Mouse (Mus musculus) erythroblast, embryonic 14.5 days (primary cell): Measurements from ENCODE around the gene Tmco5. TPM values are rescaled to one million over a fixed set of nuclear protein-coding genes. Genes with fewer than 3 reads are reported as not detected.

Source experiments
- H3K27me3 ChIP-seq: 2 replicates; pipeline ENCODE4 v1.6.1; 2012; ENCODE audit warnings: inconsistent platforms; ENCODE audit not compliant: control insufficient read depth
- H3K36me3 ChIP-seq: 2 replicates; pipeline ENCODE4 v1.6.1; 2012; ENCODE audit warnings: mild to moderate bottlenecking, inconsistent platforms; ENCODE audit not compliant: control insufficient read depth
- H3K4me1 ChIP-seq: 2 replicates; pipeline ENCODE4 v1.6.1; 2012; ENCODE audit warnings: inconsistent platforms; ENCODE audit not compliant: control insufficient read depth
- H3K4me3 ChIP-seq: replicated peaks from 2 replicates; pipeline ENCODE3; 2012; ENCODE audit warnings: moderate library complexity, mild to moderate bottlenecking, inconsistent platforms
- H3K9me3 ChIP-seq: 2 replicates; pipeline ENCODE4 v1.6.1; 2012; ENCODE audit warnings: low read length, inconsistent platforms, mixed read lengths; ENCODE audit not compliant: control insufficient read depth
- GATA1 ChIP-seq: IDR thresholded peaks from 2 replicates; pipeline ENCODE4 v1.6.1; 2012; ENCODE audit warnings: low read length, inconsistent platforms, mixed read lengths
- TAL1 ChIP-seq: IDR thresholded peaks from 3 replicates; pipeline ENCODE4 v1.6.1; 2012; ENCODE audit warnings: low read length, inconsistent platforms, mixed read lengths
- polyA plus RNA-seq: library from polyadenylated mRNA; stranded (reverse); fragments of >175 nt; gene quantifications from 2 replicates; pipeline ENCODE4 v1.2.3, GENCODE M21; 2012

The Tmco5 gene
- polyA plus RNA-seq, 1 experiment = not detected

DNA sequence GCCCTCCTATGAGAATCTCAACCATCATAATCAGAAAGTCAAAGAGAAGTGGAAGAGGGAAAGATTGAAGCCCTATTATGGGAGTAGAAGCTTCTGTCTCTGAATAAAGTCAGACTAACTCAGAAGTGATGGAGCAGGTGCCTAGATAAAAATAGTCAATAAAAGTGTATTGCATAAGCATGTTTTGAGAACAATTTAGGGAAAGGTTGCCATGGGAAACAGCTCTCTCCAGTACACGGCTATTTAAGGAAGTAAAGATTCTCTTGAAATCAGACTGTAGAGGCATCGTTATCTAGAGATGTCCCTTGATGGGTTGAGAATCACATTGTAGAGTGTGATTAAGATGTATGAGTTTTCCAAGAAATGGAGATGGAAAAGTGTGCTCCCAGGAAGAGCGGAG is 1.2 kb downstream of the Tmco5 start:
- Histone ChIP-seq H3K4me1 (no peaks in the 10 kb centered on the region), H3K36me3 (no peaks in the 10 kb centered on the region), H3K4me3 (no peak overlapping the region), H3K9me3 (no peaks in the 10 kb centered on the region), H3K27me3 (no peaks in the 10 kb centered on the region)
- TF ChIP-seq GATA1 (no peak), TAL1 (no peak)

DNA sequence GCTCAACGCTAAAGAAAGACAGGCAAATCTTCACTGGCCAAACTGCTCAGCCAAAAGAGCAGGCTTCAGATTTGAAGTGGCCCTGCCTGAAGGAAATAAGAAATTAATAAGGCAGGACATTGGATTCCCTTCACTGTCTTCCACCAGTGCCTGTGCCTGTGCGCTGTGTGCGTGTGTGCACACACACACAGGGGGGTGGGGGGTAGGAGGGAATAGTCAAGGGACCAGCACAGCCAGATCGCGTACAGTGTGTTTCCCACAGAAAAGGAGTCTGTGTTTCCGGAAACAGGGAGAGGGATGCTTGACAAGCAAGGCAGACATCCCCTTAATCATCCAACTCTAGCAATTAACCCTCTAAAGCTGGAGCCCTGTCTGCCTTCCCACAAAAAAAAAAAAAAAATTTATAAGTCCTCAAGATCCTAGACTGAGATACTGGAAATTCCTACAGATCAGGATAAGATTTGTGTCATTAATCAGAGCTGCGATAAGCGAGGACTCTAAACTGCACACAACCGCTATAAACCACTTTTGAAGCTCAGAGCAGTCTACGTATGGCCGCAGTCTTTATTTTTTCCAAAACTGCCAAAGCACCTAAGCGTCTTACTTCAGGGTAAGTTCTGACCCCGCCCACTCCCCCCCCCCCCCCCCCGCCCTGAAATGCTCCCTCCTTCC is 15.0 kb downstream of the Tmco5 start:
- TF ChIP-seq GATA1 (no peak), TAL1 (no peak)
- H3K4me3 ChIP-seq = no peak overlapping the region
- H3K36me3 ChIP-seq = no peaks in the 10 kb centered on the region
- H3K27me3 ChIP-seq = no peaks in the 10 kb centered on the region
- no peaks in the 10 kb centered on the region for H3K9me3 ChIP-seq
- no peaks in the 10 kb centered on the region for H3K4me1 ChIP-seq

DNA sequence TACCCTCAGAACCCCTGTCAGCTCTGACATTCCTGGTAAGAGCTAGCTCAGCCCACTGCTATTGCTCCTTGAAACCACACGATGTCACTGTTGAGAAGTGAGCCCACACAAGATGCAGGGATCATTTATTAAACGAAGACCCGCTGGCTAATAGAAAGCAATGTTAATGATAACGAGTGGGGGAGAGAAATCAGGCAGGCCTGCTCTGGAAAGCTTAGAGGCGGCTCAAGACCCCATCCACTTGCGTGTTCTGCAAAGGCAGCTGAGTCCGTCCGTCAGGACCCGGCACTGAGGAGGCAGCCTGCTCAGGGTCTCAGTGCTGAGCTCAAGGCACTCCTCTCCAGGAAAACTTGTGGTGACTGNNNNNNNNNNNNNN is 15.5 kb downstream of the Tmco5 start:
- no peaks in the 10 kb centered on the region for H3K36me3 ChIP-seq
- no peaks in the 10 kb centered on the region for H3K27me3 ChIP-seq
- H3K9me3 ChIP-seq = no peaks in the 10 kb centered on the region
- no peak overlapping the region for H3K4me3 ChIP-seq
- TF ChIP-seq GATA1 (no peak), TAL1 (no peak)
- H3K4me1 ChIP-seq = no peaks in the 10 kb centered on the region

DNA sequence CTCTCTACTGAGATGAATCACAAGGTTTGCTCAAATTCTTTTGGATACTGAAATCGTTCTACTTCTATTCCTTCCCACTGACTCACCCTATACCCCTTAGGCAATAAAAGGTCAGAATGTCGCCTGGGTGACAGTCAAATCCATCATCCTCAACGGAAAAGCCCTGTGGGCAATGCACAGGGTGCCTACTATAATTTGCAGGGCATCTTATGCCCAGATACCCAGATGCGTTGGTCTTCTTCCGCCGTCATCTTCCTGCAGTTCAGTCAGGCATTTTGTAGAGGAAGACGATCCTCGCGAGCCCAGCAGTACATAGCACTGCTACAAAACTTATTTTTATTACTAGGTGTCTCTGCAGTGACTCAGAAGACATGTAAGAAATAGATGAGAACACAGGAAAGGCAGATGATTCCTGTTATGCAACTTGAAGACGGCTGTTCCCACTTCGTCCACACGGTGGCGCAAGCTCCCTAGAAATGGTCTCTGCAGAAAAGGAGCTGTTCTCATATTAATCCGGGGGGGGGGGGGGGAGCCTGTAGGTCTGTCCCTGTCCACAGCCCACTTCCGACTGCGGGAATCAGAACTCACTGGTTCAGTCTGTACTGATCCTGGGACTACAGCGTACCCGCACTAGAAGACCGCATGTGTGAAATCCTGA is 21.3 kb downstream of the Tmco5 start:
- no peaks in the 10 kb centered on the region for H3K9me3 ChIP-seq
- TF ChIP-seq GATA1 = no peak
- no peak for TF ChIP-seq TAL1
- H3K4me3 ChIP-seq = no peak overlapping the region
- no peaks in the 10 kb centered on the region for H3K27me3 ChIP-seq
- no peaks in the 10 kb centered on the region for H3K36me3 ChIP-seq
- H3K4me1 ChIP-seq = no peaks in the 10 kb centered on the region

DNA sequence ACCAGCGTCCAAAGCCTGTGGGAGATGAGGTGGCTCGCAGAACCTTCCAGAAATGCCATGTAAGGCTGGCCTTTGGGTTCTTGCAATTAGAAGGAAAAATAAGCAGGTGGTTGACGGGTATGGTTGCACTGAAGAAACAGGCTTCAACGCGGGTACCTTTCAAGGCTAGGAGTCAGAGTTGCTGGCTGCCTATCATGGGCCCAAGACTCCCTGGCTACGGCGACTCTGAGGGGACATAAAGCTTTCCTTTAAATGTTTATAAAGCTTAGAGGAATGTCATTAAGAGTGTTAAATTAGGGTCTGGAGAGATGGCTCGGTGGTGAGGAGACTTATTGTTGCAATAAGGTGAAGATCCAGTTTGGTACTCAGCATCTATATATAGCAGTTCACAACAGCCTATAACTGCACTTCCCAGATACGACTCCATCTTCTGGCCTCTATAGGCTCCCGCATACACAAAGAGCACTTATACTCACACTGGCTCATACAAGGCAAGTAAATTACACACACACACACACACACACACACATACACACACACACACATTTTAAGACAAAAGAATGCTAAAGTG is 21.9 kb downstream of the Tmco5 start:
- Histone ChIP-seq H3K4me3 (no peak overlapping the region), H3K9me3 (no peaks in the 10 kb centered on the region)
- no peak for TF ChIP-seq TAL1
- TF ChIP-seq GATA1 = no peak

DNA sequence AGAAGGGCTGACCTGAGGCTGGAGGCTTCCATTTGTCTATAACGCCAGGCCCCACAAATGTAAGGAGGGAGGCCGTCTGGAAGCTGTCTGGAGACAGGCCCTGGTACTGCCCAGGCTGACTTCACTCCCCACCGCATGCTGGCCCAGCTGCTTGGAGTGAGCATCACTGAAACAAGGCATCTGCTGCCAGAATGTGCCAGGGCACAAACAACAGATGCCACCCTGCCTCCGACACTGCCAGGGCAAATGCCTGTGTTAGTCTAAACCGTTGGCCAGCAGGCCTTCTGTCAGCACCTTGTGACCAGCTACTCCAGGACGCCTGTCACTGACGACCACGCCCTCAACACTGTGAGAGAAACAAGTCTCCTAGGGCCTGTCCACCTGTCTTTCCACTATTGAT is 29.8 kb downstream of the Tmco5 start:
- H3K36me3 ChIP-seq = no peaks in the 10 kb centered on the region
- H3K27me3 ChIP-seq = no peaks in the 10 kb centered on the region
- H3K4me1 ChIP-seq = no peaks in the 10 kb centered on the region
- no peaks in the 10 kb centered on the region for H3K9me3 ChIP-seq
- no peak for TF ChIP-seq GATA1
- TF ChIP-seq TAL1 = no peak
- no peak overlapping the region for H3K4me3 ChIP-seq

More for the DNA sequence above, 21.9 kb downstream of the Tmco5 start:
- Histone ChIP-seq H3K4me1 (no peaks in the 10 kb centered on the region), H3K27me3 (no peaks in the 10 kb centered on the region), H3K36me3 (no peaks in the 10 kb centered on the region)

DNA sequence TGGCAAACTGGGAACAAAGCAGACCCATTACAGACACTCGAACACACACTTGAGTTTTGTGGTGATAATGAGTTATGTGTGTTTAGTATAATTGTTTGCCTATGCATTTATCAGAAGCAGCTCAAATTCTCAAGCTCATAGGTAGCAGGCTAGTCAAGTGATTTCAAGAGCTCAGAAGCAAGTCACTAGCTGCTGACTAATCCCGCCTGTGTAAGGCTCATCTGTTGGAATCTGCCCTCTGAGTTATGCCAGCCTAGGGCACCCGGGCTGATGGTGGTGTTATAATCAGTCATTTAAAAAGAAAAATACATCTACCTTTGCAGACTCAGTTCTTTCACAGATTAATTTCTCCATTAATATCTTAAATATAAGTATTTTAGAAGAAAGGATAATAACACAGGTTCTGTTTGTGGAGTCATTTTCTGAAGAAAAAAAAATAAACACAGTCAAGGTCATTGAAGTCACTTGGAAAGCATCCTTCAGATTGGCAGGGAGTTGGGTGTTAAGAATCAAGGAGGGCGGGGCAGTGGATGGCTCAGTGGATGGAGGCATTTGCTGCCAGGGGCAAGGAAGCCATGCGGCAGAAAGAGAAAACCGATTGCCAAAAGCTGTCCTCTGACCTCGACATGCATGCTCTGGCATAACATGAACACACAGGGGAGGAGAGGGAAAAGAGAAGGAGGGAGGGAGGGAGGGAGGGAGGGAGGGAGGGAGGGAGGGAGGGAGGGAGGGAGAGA is 34.0 kb downstream of the Tmco5 start:
- H3K9me3 ChIP-seq = no peaks in the 10 kb centered on the region
- H3K36me3 ChIP-seq = no peaks in the 10 kb centered on the region
- H3K4me3 ChIP-seq = no peak overlapping the region
- TF ChIP-seq TAL1 (no peak), GATA1 (no peak)
- no peaks in the 10 kb centered on the region for H3K4me1 ChIP-seq
- no peaks in the 10 kb centered on the region for H3K27me3 ChIP-seq

DNA sequence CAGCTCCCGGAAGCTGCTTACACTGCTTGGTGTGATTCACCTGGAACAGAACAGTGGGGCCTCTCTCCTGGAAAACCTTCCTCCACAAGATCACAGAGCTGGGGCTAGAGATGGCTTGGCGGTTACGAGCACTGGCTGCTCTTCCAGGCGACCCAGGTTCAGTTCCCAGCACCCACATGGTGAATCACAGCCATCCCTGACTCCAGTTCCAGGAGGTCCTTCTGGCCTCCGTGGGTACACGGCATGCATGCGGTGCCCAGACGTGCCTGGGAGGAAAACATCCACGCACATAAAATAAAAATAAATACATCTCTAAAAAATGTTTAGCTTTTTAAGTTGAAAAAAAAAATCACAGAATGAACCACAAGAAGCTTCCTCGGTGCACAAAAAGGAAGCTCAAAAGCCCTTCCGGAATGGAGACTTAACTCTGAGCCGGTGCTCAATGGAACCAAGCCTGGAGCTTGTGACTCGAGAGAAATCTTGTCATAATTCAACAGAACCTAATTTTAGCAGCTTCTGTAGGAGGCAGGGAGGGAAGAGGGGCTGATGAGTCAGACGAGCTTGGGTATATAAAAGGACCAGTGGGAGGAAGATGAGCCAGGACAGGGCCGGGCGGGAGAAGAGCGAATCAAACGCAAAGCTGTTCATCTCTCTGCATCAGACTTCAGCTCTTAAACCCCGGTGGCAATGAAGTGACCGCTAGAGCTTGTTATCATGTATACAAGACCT is 35.4 kb downstream of the Tmco5 start:
- no peaks in the 10 kb centered on the region for H3K36me3 ChIP-seq
- TF ChIP-seq GATA1 (no peak), TAL1 (no peak)
- H3K4me3 ChIP-seq = no peak overlapping the region
- no peaks in the 10 kb centered on the region for H3K27me3 ChIP-seq
- no peaks in the 10 kb centered on the region for H3K4me1 ChIP-seq
- no peaks in the 10 kb centered on the region for H3K9me3 ChIP-seq
